Mouse (Mus musculus) embryonic facial prominence, embryonic 11.5 days (tissue): ENCODE results near the gene Gm9887. TPM values are rescaled to one million over a fixed set of nuclear protein-coding genes. Genes with fewer than 3 reads are reported as not detected.
"Not testable (repeated sequence)": the region's sequence is repeated elsewhere in the genome, so short reads cannot be mapped to it uniquely, and the experiment has no call there.

Experiments
- ATAC-seq: fragments of 200-750 bp; cut with Nextera tagmentation; replicated peaks from 2 replicates; pipeline ENCODE4 v1.8.0; 2017; ENCODE audit warnings: low read depth; ENCODE audit not compliant: insufficient number of reproducible peaks, low FRiP score, low TSS enrichment
- DNase-seq: peaks from one replicate; pipeline ENCODE4 v3.0.0-alpha.2; 2015; ENCODE audit warnings: low spot score
- H3K27ac ChIP-seq: fragments of 300-500 bp; sonication (generic); replicated peaks from 2 replicates; pipeline ENCODE4 v1.5.1; 2014; ENCODE audit warnings: mild to moderate bottlenecking, low read depth, low read length, control low read depth
- H3K27me3 ChIP-seq: fragments of 300-500 bp; sonication (generic); 2 replicates; pipeline ENCODE4 v1.6.1; 2014; ENCODE audit warnings: mild to moderate bottlenecking, low read length, moderate library complexity, mixed read lengths; ENCODE audit not compliant: control insufficient read depth, insufficient read depth
- H3K36me3 ChIP-seq: fragments of 300-500 bp; sonication (generic); replicated peaks from 2 replicates; pipeline ENCODE4 v1.6.1; 2014; ENCODE audit warnings: low read depth, mild to moderate bottlenecking, low read length, moderate library complexity, mixed read lengths; ENCODE audit not compliant: control insufficient read depth, insufficient read depth
- H3K4me1 ChIP-seq: fragments of 300-500 bp; sonication (generic); 2 replicates; pipeline ENCODE4 v1.6.1; 2014; ENCODE audit warnings: low read length, mixed read lengths; ENCODE audit not compliant: control insufficient read depth, insufficient read depth
- H3K4me2 ChIP-seq: fragments of 300-500 bp; sonication (generic); 2 replicates; pipeline ENCODE4 v1.6.1; 2014; ENCODE audit warnings: low read depth, mild to moderate bottlenecking, control low read depth, low read length, moderate library complexity
- H3K4me3 ChIP-seq: fragments of 300-500 bp; sonication (generic); 2 replicates; pipeline ENCODE4 v1.5.1; 2014; ENCODE audit warnings: low read depth, low read length, control low read depth
- H3K9ac ChIP-seq: fragments of 300-500 bp; sonication (generic); replicated peaks from 2 replicates; pipeline ENCODE4 v1.6.1; 2014; ENCODE audit warnings: mild to moderate bottlenecking, control low read depth, low read length
- H3K9me3 ChIP-seq: fragments of 300-500 bp; sonication (generic); replicated peaks from 2 replicates; pipeline ENCODE4 v1.6.1; 2016; ENCODE audit warnings: mild to moderate bottlenecking, low read length, inconsistent platforms, mixed read lengths; ENCODE audit not compliant: control insufficient read depth
- WGBS: fragments of 180-500 bp; shearing (Covaris S2); extraction: QIAGEN DNeasy Blood & Tissue Kit; methylation state at CpG from one replicate; pipeline ENCODE4 v1.1.7; 2014; 5-methylcytosine and 5-hydroxymethylcytosine counted together
- polyA plus RNA-seq: library from polyadenylated mRNA; unstranded; fragments of >200 nt; fragmentation: Nextera tagmentation; extraction: Ambion mirVana; gene quantifications from 2 replicates; pipeline ENCODE4 v1.2.1, GENCODE M21; 2014

Gm9887 gene
- polyA plus RNA-seq, 1 experiment from 2014 or later, result 1.0 TPM

GRCm38 (mm10) chr12:69394456-69394855 is 22.2 kb upstream of the Gm9887 start:
- Histone ChIP-seq H3K27ac (no peak overlapping the region), H3K9ac (no peak overlapping the region), H3K36me3 (no peaks in the 10 kb centered on the region), H3K27me3 (no peaks in the 10 kb centered on the region), H3K9me3 (no peaks in the 10 kb centered on the region), H3K4me1 (no peaks in the 10 kb centered on the region), H3K4me3 (no peak overlapping the region), H3K4me2 (no peak overlapping the region)
- ATAC-seq, result no peak
- WGBS, result 84% methylated on average over 6 of the region's 6 CpGs
- DNase-seq, result no peak

GRCm38 (mm10) chr12:69393076-69393475 is 20.8 kb upstream of the Gm9887 start:
- Histone ChIP-seq H3K27ac (no peak overlapping the region), H3K4me3 (no peak overlapping the region), H3K9me3 (no peaks in the 10 kb centered on the region), H3K9ac (no peak overlapping the region), H3K36me3 (no peaks in the 10 kb centered on the region), H3K4me2 (no peak overlapping the region), H3K4me1 (no peaks in the 10 kb centered on the region), H3K27me3 (no peaks in the 10 kb centered on the region)
- DNase-seq (no peak), ATAC-seq (no peak)
- 75% methylated on average over 10 of the region's 10 CpGs for WGBS

GRCm38 (mm10) chr12:69390000-69390698 is 17.9 kb upstream of the Gm9887 start:
- Histone ChIP-seq H3K9me3 (no peaks in the 10 kb centered on the region), H3K27ac (no peak overlapping the region), H3K36me3 (no peaks in the 10 kb centered on the region), H3K4me3 (no peak overlapping the region), H3K9ac (no peak overlapping the region), H3K4me1 (no peaks in the 10 kb centered on the region), H3K4me2 (no peak overlapping the region), H3K27me3 (no peaks in the 10 kb centered on the region)
- WGBS, result 76% methylated on average over 7 of the region's 7 CpGs
- ATAC-seq, result no peak
- no peak for DNase-seq

- Histone ChIP-seq H3K9me3 (no peaks in the 10 kb centered on the region), H3K27me3 (no peaks in the 10 kb centered on the region), H3K9ac (no peak overlapping the region), H3K4me1 (no peaks in the 10 kb centered on the region), H3K4me2 (no peak overlapping the region), H3K4me3 (no peak overlapping the region), H3K36me3 (no peaks in the 10 kb centered on the region), H3K27ac (no peak overlapping the region)
- 72% methylated on average over 7 of the region's 7 CpGs for WGBS
- ATAC-seq (no peak), DNase-seq (no peak)
These were observed 17.1 kb upstream of the Gm9887 start for GRCm38 (mm10) chr12:69389273-69389938.

GRCm38 (mm10) chr12:69388321-69388869 is 16.1 kb upstream of the Gm9887 start:
- Histone ChIP-seq H3K4me2 (no peak overlapping the region), H3K27me3 (no peaks in the 10 kb centered on the region), H3K27ac (no peak overlapping the region), H3K9me3 (no peaks in the 10 kb centered on the region), H3K4me3 (no peak overlapping the region), H3K4me1 (no peaks in the 10 kb centered on the region), H3K36me3 (no peaks in the 10 kb centered on the region), H3K9ac (no peak overlapping the region)
- ATAC-seq (no peak), DNase-seq (no peak)
- 90% methylated on average over 10 of the region's 10 CpGs for WGBS

GRCm38 (mm10) chr12:69386281-69386732 is 14.0 kb upstream of the Gm9887 start:
- not testable (repeated sequence) for H3K4me3 ChIP-seq, DNase-seq, H3K36me3 ChIP-seq, H3K4me1 ChIP-seq, H3K27ac ChIP-seq, H3K4me2 ChIP-seq, H3K27me3 ChIP-seq, H3K9ac ChIP-seq, H3K9me3 ChIP-seq, ATAC-seq
- 73% methylated on average over 9 of the region's 12 CpGs for WGBS

- DNase-seq, result no peak
- H3K4me2 ChIP-seq, result no peak overlapping the region
- no peaks in the 10 kb centered on the region for H3K4me1 ChIP-seq
- no peak for ATAC-seq
- H3K9me3 ChIP-seq, result no peaks in the 10 kb centered on the region
- H3K27ac ChIP-seq, result no peak overlapping the region
- no peaks in the 10 kb centered on the region for H3K27me3 ChIP-seq
- WGBS, result 80% methylated on average over 6 of the region's 6 CpGs
- H3K4me3 ChIP-seq, result no peak overlapping the region
- H3K36me3 ChIP-seq, result no peaks in the 10 kb centered on the region
- H3K9ac ChIP-seq, result no peak overlapping the region
These were observed 13.5 kb upstream of the Gm9887 start for GRCm38 (mm10) chr12:69385542-69386280.
